Mouse (Mus musculus): ENCODE results near the gene Eml3.
A peak's percentile ranks its signal among the peaks of the same experiment; 100 is the strongest.
"Not testable (repeated sequence)": the region's sequence is repeated elsewhere in the genome, so short reads cannot be mapped to it uniquely, and the experiment has no call there.

Eml3 gene

GRCm38 (mm10) chr19:8929224-8930088, at the start of gene Eml3, which contains the start of gene Rom1:
Eml3 (plus strand) TSS chr19:8929552.
Rom1 (minus strand) TSS chr19:8929356.
- DNase-seq (ENCODE audit: low spot score) = peak; percentile 82

DNA sequence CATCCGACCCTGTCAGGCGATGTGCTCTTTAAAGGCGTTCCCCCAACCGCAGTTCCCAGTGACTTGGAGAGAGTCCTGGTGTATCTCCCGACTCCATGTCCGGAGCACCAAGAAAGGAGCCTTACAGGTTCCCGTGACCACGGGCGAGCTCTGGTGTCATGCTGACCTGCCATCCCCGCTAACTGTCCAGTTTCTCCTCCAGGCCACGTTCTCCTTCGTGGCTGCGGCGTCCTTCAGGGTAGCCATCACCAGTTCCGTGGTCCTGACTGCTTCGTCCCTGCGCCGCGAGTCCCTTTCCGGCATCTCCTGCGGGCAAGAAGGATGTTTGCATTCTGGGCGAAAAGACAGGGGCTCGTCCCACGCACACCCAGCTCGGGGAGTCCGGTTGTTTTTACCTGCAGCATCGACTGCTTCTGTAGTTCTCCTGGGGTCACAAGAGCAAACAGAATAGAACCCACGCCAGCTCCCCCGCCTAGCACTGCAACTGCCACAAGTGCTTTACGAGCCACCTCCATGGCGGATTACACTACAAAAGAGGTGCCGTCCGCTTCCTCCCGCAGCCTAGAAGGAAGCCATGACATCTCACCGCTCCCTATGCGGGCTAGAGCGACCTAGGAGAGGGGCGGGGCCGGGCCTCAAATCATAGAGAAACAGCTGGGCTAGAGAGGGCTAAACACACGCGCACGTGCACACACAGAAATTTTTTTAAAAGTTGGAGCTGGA, 48.9 kb upstream of the Eml3 start, which contains the start of gene Uqcc3:
TSS of gene Uqcc3 (minus strand) at position 613 of the 723 bp plus-strand sequence.
- DNase-seq (ENCODE audit: low spot score) = peak; percentile 86

- no peak for DNase-seq (ENCODE audit: low spot score)
Observed at GRCm38 (mm10) chr19:8881034-8881392, 48.3 kb upstream of the Eml3 start.

DNA sequence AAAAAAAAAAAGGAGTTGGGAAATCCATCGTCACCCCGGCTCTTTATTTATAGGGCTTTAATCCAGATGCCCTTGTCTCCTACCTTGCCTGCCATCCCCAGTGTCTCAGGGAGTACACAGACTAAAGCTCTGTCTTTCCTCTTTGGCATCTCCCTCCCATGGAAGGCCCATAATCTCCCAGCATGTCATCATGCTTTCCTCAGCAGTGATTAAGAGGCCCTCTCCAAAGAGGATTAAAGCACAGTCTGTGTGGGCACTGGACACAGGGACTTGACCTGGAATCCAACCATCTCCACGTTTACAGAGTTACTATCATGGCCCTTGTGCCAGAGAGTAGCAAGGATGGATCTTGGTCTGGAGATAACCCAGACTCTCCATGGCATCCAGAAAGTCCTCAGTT, 45.7 kb upstream of the Eml3 start, which contains the start of the genes Lbhd1 and Gm49403:
TSS of gene Lbhd1 (plus strand) at position 117 of the 400 bp plus-strand sequence.
TSS of gene Gm49403 (plus strand) at position 315 of the 400 bp plus-strand sequence.
- DNase-seq (ENCODE audit: low spot score) = no peak

DNA sequence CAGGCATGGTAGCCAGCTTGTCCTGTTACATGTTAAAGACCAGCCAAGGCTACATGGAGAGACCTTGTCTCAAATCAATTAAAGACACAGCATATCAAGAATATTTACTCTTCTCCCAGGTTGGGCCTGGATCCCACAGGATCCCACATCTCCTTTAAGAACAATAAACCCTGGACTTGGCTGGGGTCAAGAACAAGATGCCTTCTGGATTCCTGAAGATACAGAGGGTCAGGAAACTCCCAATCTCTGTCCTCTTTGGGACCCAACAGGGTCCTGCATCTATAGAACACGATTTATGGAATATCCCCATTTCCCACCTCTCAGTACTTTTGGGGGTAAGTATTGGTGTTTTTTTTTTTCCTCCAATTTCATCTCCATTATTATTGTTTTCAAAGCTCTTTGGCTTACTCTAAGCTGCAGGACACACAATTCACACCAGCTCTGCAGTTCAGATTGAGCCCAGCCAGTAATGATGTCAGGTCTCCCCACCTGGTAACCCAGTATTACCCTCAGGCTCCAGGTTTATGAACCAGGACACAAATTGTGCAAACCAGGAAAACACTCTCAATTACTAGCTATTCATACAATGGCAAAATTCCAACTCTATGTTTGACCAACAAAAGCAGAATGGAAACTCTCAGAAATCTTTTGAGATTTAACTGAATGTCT, 42.3 kb upstream of the Eml3 start:
- no peak for DNase-seq (ENCODE audit: low spot score)

GRCm38 (mm10) chr19:8887585-8888463, 41.5 kb upstream of the Eml3 start:
- peak; percentile 59 for DNase-seq (ENCODE audit: low spot score)

- peak; percentile 97 for DNase-seq (ENCODE audit: low spot score)
Observed at GRCm38 (mm10) chr19:8888511-8889385, 40.6 kb upstream of the Eml3 start, which contains the start of the genes 1810009A15Rik and Gm49416. 1810009A15Rik (plus strand) TSS chr19:8888853. Gm49416 (plus strand) TSS chr19:8888926.

- peak; percentile 88 for DNase-seq (ENCODE audit: low spot score)
Observed at GRCm38 (mm10) chr19:8892829-8893766, 36.3 kb upstream of the Eml3 start, which contains the start of gene Ints5. Ints5 (plus strand) TSS chr19:8893005.

- DNase-seq (ENCODE audit: low spot score) = no peak
Observed at GRCm38 (mm10) chr19:8895397-8895960, 33.9 kb upstream of the Eml3 start.

DNA sequence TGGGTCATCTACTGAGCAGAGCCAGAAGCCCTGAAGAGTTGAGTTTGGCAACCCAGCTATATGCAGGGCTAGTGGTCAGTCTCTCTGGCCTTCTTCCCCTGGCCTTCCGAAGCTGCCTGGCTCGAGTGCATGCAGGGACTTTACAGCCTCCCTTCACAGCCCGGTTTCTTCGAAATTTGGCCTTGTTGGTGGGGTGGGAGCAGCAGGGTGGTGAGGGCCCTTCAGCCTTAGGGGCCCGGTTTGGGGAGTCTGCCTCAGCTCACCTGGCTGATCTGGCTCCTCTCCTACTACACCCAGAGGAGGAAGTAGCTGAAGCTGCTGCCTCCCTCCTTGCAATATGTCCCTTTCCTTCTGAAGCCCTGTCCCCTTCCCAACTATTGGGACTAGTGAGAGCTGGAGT, 33.1 kb upstream of the Eml3 start:
- not testable (repeated sequence) for DNase-seq (ENCODE audit: low spot score)

DNA sequence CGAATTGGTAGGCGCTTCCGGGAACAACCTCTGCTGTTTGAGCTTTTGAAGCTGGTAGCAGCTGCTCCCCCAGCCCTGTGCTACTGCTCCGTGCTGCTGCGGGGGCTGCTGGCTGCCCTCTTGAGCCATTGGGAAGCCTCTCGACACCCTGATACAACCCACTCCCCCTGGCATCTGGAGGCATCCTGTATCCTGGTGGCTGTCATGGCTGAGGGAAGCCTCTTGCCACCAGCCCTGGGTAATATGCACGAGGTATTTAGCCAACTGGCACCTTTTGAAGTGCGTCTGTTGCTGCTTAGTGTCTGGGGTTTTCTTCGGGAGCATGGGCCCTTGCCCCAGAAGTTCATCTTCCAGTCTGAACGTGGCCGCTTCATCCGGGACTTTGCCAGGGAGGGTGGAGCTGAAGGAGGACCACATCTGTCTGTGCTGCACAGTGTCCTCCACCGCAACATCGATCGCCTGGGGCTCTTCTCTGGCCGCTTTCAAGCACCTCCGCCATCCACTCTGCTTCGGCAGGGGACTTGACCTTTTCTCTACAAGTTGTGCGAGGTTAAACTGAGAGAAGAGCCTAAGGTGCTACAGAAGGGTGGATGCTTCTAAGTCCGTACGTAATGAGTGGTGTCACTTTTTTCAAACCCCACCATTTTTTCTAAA, 32.0 kb upstream of the Eml3 start:
- DNase-seq (ENCODE audit: low spot score) = not testable (repeated sequence)

DNA sequence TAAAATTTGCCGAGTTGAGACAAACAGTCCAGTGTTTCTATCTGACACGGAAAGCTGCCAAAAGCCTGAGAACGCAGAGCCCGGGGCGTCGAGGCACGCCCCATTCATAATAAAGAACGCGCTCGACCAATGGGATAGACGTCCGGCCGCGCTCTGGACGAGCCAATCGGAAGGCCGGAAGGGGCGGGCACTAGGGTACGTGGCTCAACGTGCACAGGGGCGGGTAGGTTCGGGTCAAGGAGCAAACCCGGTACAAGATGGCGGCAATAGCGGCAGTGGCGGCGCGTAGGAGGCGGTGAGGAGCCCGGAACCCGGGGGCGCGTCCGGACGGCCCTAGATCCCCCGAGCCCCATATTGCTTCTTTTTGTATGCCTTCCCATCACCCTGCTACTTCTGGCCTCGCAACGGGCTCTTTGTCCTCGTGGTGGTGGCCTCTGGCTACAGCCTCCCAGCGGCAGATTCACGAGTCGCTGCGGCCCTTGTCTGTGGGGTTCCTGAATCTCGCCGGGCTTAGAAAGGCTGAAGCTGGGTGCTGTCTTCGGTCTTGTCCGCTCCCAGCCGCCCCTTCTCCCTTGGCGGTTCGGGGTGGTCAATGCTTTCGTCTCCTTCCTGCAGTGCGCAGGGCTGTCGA, 31.4 kb upstream of the Eml3 start, which contains the start of gene Ganab:
TSS of gene Ganab (plus strand) at position 207 of the 631 bp plus-strand sequence.
- peak; percentile 96 for DNase-seq (ENCODE audit: low spot score)

DNA sequence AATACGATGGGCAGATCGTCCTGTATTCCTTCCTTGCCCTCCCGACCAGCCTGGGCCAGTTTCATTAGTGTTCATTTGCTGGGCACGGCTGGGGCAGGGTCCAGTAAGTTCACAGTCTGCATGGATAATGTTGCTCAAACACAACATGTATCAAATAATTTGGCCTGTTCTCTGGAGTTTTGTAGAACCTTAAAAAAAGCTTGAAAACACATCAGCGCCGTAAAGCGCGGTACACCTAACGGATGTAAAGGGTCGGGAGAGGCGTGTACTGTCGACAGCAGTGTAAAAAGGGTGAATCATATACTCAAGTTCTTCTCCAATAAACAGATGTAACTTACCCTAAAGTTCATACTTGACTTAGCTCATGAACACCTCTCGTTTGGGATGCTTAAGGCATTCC, 30.8 kb upstream of the Eml3 start:
- DNase-seq (ENCODE audit: low spot score) = peak; percentile 50

- DNase-seq (ENCODE audit: low spot score) = no peak
Observed at GRCm38 (mm10) chr19:8899079-8899478, 30.3 kb upstream of the Eml3 start.

GRCm38 (mm10) chr19:8903412-8903811, 25.9 kb upstream of the Eml3 start:
- no peak for DNase-seq (ENCODE audit: low spot score)

DNA sequence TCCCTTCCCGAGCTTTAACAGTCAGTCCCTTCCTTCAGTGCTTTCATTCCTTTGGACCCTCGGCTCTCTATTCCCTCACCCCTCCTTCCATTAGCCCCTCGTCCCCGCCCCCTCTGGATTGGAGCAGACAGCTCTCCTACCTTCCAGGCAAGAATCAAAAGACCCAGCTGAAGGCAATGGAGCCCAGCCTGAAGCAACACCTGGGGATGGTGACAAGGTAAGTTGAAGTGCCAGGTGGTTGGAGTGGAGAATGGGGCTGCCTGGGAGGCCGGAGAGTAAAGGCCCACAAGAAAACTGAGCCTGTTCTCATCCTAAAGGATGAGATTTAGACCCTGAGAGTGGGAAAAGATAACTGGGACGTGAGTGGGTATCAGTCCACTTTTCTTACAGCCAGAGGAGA, 20.8 kb upstream of the Eml3 start:
- DNase-seq (ENCODE audit: low spot score) = no peak

GRCm38 (mm10) chr19:8911810-8912209, 17.5 kb upstream of the Eml3 start:
- no peak for DNase-seq (ENCODE audit: low spot score)

All from c-Kit-positive CD71-positive TER-119-positive erythroid progenitor cells, embryonic 14.5 days (primary cell).